Mouse (Mus musculus) brain, adult 10 weeks (tissue): ENCODE results near the gene Gskip. TPM values are rescaled to one million over a fixed set of nuclear protein-coding genes. Genes with fewer than 3 reads are reported as not detected.

Experiments used
- polyA plus RNA-seq: library from polyadenylated mRNA; stranded (reverse); fragments of 350-450 nt; fragmentation: Illumina TruSeq; extraction: RNeasy Lipid Tissue Mini Kit (QIAGEN cat#74804); gene quantifications from one replicate; pipeline ENCODE4 v1.2.3, GENCODE M21; 2015; ENCODE audit warnings: low read depth, low replicate concordance

Gene Gskip
- 41.2 TPM for polyA plus RNA-seq

GRCm38 (mm10) chr12:105683933-105684901, at the start of gene Gskip:
Gene Gskip, plus strand, starts transcription at chr12:105684829.

GRCm38 (mm10) chr12:105685001-105685691, 517 bp downstream of the Gskip start, which contains the start of gene Atg2b:
Gene Atg2b, minus strand, starts transcription at chr12:105685211.

GRCm38 (mm10) chr12:105705799-105706487, 21.3 kb downstream of the Gskip start, which contains the start of gene Ak7:
Gene Ak7, plus strand, starts transcription at chr12:105705976.

Other genes with a start within 250 kb of the Gskip start
- 52.9 TPM for gene D430019H16Rik, start 231.0 kb upstream of the Gskip start, polyA plus RNA-seq
- gene Bdkrb2, start 121.6 kb upstream of the Gskip start, polyA plus RNA-seq: 0.48 TPM
- not detected for gene Bdkrb1, start 81.7 kb upstream of the Gskip start, polyA plus RNA-seq
- 26.2 TPM for gene Atg2b, start 382 bp downstream of the Gskip start, polyA plus RNA-seq
- gene Ak7, start 21.1 kb downstream of the Gskip start, polyA plus RNA-seq: 2.8 TPM
- gene Papola, start 99.9 kb downstream of the Gskip start, polyA plus RNA-seq: 101 TPM